Mouse (Mus musculus): ENCODE results near the gene Twnk. TPM values are rescaled to one million over a fixed set of nuclear protein-coding genes. Genes with fewer than 3 reads are reported as not detected.
A peak's percentile ranks its signal among the peaks of the same experiment; 100 is the strongest.

Gene Twnk
- polyA plus RNA-seq, 1 experiment from 2014 or later = 40.9 TPM

DNA sequence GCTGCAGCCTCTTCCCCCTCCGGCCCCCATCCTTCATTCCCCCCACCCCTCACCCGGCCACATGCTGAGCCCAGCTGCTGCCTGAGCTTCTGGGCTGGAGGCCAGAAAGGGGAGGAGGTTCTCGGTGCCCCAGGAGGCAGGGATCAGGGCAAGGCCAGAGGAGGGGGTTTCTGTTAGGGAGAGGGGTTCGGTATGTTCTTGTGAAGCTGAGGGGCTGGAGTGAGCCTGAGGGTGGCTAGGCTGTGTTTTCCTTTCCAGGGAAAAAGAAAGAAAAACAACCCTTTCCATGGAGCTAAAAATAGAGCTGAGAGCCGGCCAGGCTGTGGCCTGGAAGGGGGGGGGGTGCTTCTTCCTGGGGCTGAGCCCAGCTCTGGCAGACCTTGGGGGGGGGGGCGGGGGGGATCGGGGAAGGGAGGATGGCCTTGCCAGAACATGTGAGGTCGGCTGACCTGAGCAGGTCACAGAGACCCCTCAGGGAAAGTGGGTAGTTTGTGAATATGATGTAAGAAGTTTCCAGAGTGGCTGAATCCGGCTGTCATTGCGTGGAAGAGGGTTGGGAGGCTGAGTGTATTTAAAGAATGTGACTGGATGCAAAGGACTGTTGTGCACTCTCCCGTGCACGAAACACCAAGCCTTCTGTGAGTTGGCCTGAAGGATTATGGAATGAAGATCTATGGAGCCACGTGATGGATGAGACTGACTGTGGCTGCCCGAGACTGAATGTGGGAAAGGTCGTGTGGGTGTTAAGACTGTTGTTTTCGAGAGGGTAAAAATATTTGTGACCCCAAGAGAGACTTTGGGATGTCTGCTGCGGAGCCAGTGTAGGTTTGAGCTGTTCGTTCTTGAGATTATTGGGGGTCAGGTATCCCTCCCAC lies 11.1 kb downstream of the Twnk start:
- peak; percentile 80 for DNase-seq (ENCODE audit: low spot score)
- Histone ChIP-seq H3K27me3 (replicated peaks; ENCODE audit: low read depth, poor library complexity, severe bottlenecking) (no peaks in the 10 kb centered on the region), H3K4me3 (peak overlapping the region; percentile 87), H3K4me1 (peaks cover 83% of the 10 kb centered on the region), H3K27ac (replicated peaks) (peak overlapping the region; percentile 98), H3K36me3 (replicated peaks) (peaks cover 32% of the 10 kb centered on the region), H3K9me3 (no peaks in the 10 kb centered on the region)
- 1% methylated on average over 18 of the region's 18 CpGs for WGBS

DNA sequence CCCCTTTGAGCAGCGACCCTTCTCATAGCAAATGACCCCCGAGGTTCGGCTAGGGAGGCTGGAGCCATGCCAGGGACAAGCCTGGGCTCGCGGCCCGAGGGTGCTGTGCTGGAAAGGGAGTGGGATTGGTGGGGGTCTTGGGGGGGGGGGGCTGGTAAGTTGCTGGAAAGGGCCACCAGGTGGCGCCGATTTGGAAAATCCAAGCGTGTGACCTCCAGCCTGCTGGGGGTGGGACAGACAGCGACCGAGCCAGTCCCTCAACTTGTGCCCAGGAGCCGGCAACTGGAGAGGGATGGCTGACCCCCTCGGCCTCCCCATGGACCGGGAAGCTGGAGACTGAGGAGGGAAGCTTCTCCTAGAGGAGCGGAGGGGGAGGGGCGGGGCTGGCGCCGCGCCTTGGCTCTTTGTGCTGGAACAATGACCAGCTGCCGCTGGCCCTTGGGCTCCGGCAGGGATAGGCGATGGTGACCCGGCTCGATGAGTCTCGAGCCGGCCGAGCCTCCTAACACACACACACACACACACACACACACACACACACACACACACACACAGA lies 11.8 kb downstream of the Twnk start:
- Histone ChIP-seq H3K4me3 (peak overlapping the region; percentile 87), H3K27me3 (replicated peaks; ENCODE audit: low read depth, poor library complexity, severe bottlenecking) (no peaks in the 10 kb centered on the region), H3K27ac (replicated peaks) (peak overlapping the region; percentile 98), H3K4me1 (peaks cover 84% of the 10 kb centered on the region), H3K9me3 (no peaks in the 10 kb centered on the region), H3K36me3 (replicated peaks) (peaks cover 32% of the 10 kb centered on the region)
- DNase-seq (ENCODE audit: low spot score) = peak; percentile 90
- under 1% methylated on average over 27 of the region's 27 CpGs for WGBS

DNA sequence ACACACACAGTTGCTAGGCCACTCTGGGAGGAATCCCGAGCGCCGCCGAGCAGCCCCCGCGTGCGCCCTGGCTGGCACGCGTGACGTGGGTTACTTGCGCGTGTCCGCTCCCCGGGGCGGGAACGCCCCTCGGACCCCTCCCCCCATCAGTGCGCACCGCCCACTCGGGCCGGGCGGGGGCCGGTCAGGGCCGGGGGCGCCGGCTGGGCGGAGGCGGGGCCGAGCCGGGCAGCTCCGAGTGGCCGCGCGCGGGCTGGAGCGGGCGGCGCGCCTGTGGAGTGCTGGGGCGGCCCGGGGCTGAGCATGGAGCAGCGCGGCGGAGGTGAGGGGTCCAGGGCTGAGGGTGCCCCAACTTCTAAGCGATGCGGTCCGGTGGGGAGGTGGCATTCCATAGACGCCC lies 12.4 kb downstream of the Twnk start:
- Histone ChIP-seq H3K27ac (replicated peaks) (peak overlapping the region; percentile 98), H3K4me1 (peaks cover 78% of the 10 kb centered on the region), H3K9me3 (no peaks in the 10 kb centered on the region), H3K4me3 (peak overlapping the region; percentile 87), H3K36me3 (replicated peaks) (peaks cover 34% of the 10 kb centered on the region), H3K27me3 (replicated peaks; ENCODE audit: low read depth, poor library complexity, severe bottlenecking) (no peaks in the 10 kb centered on the region)
- DNase-seq (ENCODE audit: low spot score) = peak; percentile 92
- WGBS = under 1% methylated on average over 48 of the region's 48 CpGs

DNA sequence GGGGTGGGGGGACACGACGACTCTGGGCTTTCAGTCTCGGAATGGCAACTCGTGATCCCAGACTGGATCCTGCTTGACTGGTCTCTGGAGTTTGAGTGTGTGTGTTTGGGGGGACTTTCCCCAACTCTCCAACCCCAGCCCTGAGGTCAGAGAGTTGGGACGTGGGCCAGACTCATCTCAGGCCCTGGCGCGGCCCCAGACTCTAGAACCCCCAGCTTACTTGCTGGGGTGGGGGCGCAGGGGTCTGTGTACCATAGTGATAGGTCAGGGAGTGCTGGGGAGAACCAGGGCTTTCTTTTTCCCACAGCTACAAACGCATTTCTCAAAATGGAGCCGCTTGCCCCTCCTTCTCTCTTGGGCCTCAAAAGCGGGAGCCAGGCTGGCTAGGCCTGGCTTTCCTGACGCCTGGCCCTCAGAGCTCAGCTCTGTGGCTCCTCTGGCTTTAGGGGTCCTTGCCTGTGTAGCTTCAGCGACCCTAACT lies 12.9 kb downstream of the Twnk start:
- H3K4me3 ChIP-seq = peak overlapping the region; percentile 87
- under 1% methylated on average over 13 of the region's 13 CpGs for WGBS
- peak overlapping the region; percentile 98 for H3K27ac ChIP-seq (replicated peaks)
- no peaks in the 10 kb centered on the region for H3K27me3 ChIP-seq (replicated peaks; ENCODE audit: low read depth, poor library complexity, severe bottlenecking)
- peak; percentile 56 for DNase-seq (ENCODE audit: low spot score)
- peaks cover 74% of the 10 kb centered on the region for H3K4me1 ChIP-seq
- H3K9me3 ChIP-seq = no peaks in the 10 kb centered on the region
- H3K36me3 ChIP-seq (replicated peaks) = peaks cover 37% of the 10 kb centered on the region

DNA sequence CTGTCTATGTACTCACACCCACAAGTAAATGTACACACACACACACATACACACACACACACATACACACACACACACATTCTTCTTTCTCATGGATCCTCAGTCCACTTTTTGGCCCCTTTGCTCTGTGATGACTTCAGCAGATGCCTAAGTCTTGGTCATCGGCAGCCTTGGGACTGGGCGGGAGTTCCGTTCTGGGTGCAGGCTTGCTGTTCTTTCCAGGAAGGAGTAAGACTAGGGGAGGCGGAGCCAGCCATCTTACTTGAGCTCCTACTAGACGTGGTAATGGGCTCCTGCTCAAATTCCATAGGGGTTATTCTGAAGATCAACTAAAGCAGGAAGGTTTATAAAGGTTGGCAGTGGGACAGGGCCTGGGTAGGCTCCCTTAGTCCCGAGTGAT lies 14.9 kb downstream of the Twnk start:
- Histone ChIP-seq H3K4me3 (peak overlapping the region; percentile 87; the same call in 1 of the 2 replicates), H3K9me3 (no peaks in the 10 kb centered on the region), H3K27me3 (replicated peaks; ENCODE audit: low read depth, poor library complexity, severe bottlenecking) (no peaks in the 10 kb centered on the region), H3K4me1 (peaks cover 62% of the 10 kb centered on the region), H3K27ac (replicated peaks) (peak overlapping the region; percentile 19; the same call in 1 of the 2 replicates), H3K36me3 (replicated peaks) (peaks cover 56% of the 10 kb centered on the region)
- 73% methylated on average over 6 of the region's 6 CpGs for WGBS
- DNase-seq (ENCODE audit: low spot score) = no peak

DNA sequence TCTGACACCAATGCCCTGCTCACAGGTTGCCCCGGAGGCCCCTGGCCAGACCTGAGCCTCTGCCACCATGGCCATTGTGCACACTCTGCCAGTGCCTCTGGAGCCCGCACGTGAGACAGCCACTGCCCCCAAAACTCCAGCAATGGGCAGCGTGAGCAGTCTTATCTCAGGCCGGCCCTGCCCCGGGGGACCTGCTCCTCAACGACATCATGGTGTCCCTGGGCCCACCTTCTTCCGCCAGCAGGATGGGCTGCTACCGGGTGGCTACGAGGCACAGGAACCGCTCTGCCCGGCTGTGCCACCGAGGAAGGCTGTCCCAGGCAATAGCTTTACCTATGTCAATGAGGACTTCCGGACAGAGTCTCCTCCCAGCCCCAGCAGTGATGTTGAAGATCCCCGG lies 15.9 kb downstream of the Twnk start:
- Histone ChIP-seq H3K4me3 (peak overlapping the region; percentile 28), H3K27ac (replicated peaks) (0 out of 2 replicates have a peak overlapping the region, but pooled peaks have one; percentile 19), H3K36me3 (replicated peaks) (peaks cover 66% of the 10 kb centered on the region), H3K9me3 (no peaks in the 10 kb centered on the region), H3K27me3 (replicated peaks; ENCODE audit: low read depth, poor library complexity, severe bottlenecking) (no peaks in the 10 kb centered on the region), H3K4me1 (peaks cover 59% of the 10 kb centered on the region)
- DNase-seq (ENCODE audit: low spot score) = no peak
- 92% methylated on average over 15 of the region's 15 CpGs for WGBS

DNA sequence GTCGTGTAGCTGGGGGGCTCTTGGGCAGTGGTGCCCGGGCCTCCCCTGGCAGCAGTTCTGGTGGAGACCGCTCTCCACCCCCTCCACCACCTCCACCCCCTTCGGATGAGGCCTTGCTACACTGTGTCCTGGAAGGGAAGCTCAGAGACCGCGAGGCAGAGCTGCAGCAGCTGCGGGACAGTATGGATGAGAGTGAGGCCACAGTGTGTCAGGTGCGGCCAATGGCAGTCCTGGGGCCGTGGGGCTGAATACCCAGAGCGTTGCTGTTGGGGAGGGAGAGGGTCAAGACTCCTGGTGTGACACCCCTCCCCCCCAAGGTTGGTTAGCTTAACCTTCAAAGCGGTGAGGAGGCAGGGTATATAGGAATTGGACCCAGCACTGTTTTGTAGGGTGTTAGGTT lies 18.5 kb downstream of the Twnk start:
- Histone ChIP-seq H3K27me3 (replicated peaks; ENCODE audit: low read depth, poor library complexity, severe bottlenecking) (no peaks in the 10 kb centered on the region), H3K4me3 (no peak overlapping the region), H3K4me1 (peaks cover 64% of the 10 kb centered on the region), H3K27ac (replicated peaks) (no peak overlapping the region), H3K9me3 (no peaks in the 10 kb centered on the region), H3K36me3 (replicated peaks) (peaks cover 93% of the 10 kb centered on the region)
- WGBS = 87% methylated on average over 11 of the region's 11 CpGs
- DNase-seq (ENCODE audit: low spot score) = peak; percentile 9

DNA sequence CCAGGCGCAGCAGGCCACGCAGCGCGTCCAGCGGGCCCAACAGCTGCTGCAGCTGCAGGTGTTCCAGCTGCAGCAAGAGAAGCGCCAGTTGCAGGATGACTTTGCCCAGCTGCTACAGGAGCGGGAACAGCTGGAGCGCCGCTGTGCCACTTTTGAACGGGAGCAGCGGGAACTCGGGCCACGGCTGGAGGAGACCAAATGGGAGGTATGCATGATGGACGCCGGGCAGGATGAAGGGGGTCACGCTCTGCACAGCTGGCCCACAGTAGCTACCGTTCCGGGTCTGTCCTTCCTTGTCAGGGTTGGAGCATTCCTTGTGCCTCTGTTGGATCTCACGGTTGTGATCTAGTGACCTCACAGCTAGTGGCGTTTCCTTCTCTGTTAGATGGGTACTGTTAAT lies 19.3 kb downstream of the Twnk start:
- Histone ChIP-seq H3K27me3 (replicated peaks; ENCODE audit: low read depth, poor library complexity, severe bottlenecking) (no peaks in the 10 kb centered on the region), H3K4me3 (no peak overlapping the region), H3K4me1 (peaks cover 62% of the 10 kb centered on the region), H3K36me3 (replicated peaks) (peaks cover 98% of the 10 kb centered on the region), H3K9me3 (no peaks in the 10 kb centered on the region), H3K27ac (replicated peaks) (no peak overlapping the region)
- 93% methylated on average over 20 of the region's 20 CpGs for WGBS
- DNase-seq (ENCODE audit: low spot score) = peak; percentile 16

DNA sequence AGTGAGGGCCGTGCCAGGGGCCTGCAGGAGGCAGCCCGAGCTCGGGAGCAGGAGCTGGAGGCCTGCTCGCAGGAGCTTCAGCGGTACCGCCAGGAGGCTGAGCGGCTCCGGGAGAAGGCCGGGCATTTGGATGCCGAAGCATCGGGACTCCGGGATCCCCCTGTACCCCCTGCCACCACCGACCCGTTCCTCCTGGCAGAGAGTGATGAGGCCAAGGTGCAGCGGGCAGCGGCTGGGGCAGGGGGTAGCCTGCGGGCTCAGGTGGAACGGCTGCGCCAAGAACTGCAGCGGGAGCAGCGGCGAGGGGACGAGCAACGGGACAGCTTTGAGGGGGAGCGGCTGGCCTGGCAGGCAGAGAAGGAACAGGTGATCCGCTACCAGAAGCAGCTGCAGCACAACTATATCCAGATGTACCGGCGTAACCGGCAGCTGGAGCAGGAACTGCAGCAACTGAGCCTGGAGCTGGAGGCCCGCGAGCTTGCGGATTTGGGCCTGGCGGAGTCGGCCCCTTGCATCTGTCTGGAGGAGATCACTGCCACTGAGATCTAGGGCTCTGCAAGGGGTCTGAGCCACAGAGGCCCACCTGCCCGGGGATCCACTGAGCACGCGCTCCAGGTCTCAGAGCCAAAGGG lies 20.6 kb downstream of the Twnk start:
- 0 out of 2 replicates have a peak overlapping the region, but pooled peaks have one; percentile 5 for H3K4me3 ChIP-seq
- H3K27me3 ChIP-seq (replicated peaks; ENCODE audit: low read depth, poor library complexity, severe bottlenecking) = no peaks in the 10 kb centered on the region
- peaks cover 87% of the 10 kb centered on the region for H3K36me3 ChIP-seq (replicated peaks)
- no peaks in the 10 kb centered on the region for H3K9me3 ChIP-seq
- H3K4me1 ChIP-seq = peaks cover 62% of the 10 kb centered on the region
- 0 out of 2 replicates have a peak overlapping the region, but pooled peaks have one; percentile 4 for H3K27ac ChIP-seq (replicated peaks)
- WGBS = 91% methylated on average over 37 of the region's 37 CpGs
- DNase-seq (ENCODE audit: low spot score) = peak; percentile 53

DNA sequence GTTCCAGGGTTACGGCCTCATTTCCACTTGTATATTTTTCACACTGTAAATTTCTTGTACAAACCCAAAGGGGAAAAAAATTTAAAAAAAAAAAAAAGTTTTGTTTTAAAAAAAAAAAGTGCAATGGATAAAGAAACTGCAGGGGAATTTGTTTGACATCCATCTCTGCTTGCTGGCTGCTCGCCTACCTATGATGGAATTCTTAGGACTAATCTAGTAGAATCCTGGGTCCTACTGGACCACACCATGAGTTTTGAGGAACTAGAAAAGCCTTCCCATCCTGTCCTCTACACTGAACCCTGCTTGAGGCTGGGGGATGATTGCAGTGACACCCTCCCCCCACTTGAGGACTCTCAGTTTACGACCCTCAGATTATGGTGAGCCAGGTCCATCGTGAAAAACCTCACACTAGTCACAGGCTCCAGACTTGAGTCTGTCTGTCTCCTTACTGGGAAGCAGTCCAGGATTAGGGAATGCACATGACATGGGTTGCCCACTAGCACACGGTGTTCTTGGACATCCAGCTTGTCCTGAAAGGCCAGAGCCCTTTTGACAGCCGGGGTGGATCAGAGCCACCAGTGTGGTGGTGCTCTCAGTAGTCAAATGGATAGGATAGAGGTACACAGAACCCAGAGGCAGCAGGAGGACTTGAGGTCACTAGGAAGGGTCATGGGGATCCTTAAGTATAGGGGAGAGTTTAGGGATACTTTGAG lies 21.7 kb downstream of the Twnk start:
- 80% methylated on average over 6 of the region's 6 CpGs for WGBS
- no peak for DNase-seq (ENCODE audit: low spot score)
- Histone ChIP-seq H3K27me3 (replicated peaks; ENCODE audit: low read depth, poor library complexity, severe bottlenecking) (no peaks in the 10 kb centered on the region), H3K9me3 (no peaks in the 10 kb centered on the region), H3K4me3 (no peak overlapping the region), H3K4me1 (peaks cover 61% of the 10 kb centered on the region), H3K27ac (replicated peaks) (no peak overlapping the region), H3K36me3 (replicated peaks) (peaks cover 77% of the 10 kb centered on the region)

DNA sequence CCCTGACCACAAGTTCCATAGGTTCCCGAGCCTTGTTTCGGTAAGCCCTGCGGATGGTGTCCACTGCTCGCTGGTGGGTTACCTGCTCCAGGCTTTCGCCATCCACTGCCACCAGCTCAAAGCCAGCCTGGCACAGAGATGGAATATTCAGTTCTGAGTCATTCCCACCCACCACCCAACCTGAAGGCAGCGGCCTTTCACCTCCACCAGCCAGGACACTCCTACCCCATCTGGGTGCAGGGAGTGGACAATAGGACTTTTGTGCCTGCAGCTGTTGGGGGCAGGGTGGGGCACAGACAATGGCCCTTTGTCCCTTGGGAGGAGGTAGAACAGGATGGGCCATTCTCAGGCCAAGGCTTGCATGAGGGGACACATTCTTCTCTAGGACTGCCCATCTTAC lies 22.4 kb downstream of the Twnk start:
- H3K27ac ChIP-seq (replicated peaks) = 0 out of 2 replicates have a peak overlapping the region, but pooled peaks have one; percentile 25
- no peak overlapping the region for H3K4me3 ChIP-seq
- peaks cover 63% of the 10 kb centered on the region for H3K4me1 ChIP-seq
- 0 out of 2 replicates have a peak, but pooled peaks cover under 1% of the 10 kb centered on the region for H3K27me3 ChIP-seq (replicated peaks; ENCODE audit: low read depth, poor library complexity, severe bottlenecking)
- DNase-seq (ENCODE audit: low spot score) = no peak
- 74% methylated on average over 6 of the region's 6 CpGs for WGBS
- peaks cover 69% of the 10 kb centered on the region for H3K36me3 ChIP-seq (replicated peaks)
- H3K9me3 ChIP-seq = no peaks in the 10 kb centered on the region

DNA sequence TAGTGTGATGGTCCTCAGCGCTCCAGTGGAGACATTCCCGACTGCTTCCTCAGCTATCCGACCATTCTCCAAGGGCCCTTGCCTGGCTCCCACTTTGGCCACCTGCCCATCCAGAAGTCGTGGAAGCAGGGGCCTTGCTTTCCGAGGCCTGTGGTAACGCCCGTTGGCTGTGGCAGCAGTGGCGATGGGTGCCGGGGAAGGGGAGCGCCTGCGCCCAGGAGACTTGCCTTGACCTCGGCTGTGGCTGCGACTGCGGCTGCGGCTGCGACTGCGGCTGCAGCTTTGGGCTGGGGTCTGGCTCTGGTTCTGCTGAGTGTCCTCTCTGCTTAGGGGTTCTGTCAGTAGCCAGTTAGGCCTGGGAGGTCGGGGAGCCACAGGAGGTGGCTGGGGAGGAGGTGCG lies 23.3 kb downstream of the Twnk start:
- H3K4me1 ChIP-seq = peaks cover 66% of the 10 kb centered on the region
- 65% methylated on average over 19 of the region's 19 CpGs for WGBS
- H3K27me3 ChIP-seq (replicated peaks; ENCODE audit: low read depth, poor library complexity, severe bottlenecking) = 0 out of 2 replicates have a peak, but pooled peaks cover 4% of the 10 kb centered on the region
- H3K36me3 ChIP-seq (replicated peaks) = peaks cover 60% of the 10 kb centered on the region
- no peaks in the 10 kb centered on the region for H3K9me3 ChIP-seq
- DNase-seq (ENCODE audit: low spot score) = no peak
- H3K4me3 ChIP-seq = peak overlapping the region; percentile 3; the same call in 1 of the 2 replicates
- peak overlapping the region; percentile 25; the same call in 1 of the 2 replicates for H3K27ac ChIP-seq (replicated peaks)

Measured in embryonic facial prominence, embryonic 10.5 days (tissue).